Comparison of ENCODE assay signal across 18 mouse cellular contexts in the genomic region with DNA sequence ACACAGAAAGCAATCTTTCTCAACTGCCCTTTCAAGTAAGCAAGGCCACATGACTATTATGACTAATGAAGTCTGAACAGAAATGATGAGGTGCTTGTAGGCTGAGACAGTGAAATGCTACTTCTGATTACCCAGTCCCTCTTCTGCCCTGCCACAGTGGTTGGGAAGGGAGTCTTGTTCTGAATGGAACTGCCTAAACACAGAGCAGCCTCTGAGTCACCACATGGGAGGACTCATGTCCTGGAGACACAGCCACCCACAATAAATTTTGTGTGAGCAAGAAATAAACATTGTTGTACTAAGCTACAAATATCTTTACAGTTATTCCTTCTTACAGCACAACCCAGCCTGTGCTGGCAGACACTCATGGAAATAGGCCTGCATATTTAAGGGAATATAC.
DNase-seq lines count a peak whose midpoint lies in the region; ATAC-seq lines count a peak whose summit lies in the region.
"Had no signal": no experiment of that assay in that cellular context is flagged by ENCODE, and none has a peak within 500 bp of the region (broad histone marks: within the 10 kb centered on the region; RNA-seq: fewer than 3 reads in every experiment).

No protein-coding gene starts in this region.

- ATAC-seq in frontal cortex, adult (ENCODE audit: low TSS enrichment), result peak; percentile 60
- ATAC-seq: hindbrain, embryonic 16.5 days; intestine, postnatal 0 days had no signal

- DNase-seq in frontal cortex, postnatal 14 days (ENCODE audit: low spot score in 2 of 2), result no peak
- DNase-seq in right cerebral cortex, adult 18-20 months, result peak; percentile 40
- no peak for DNase-seq in right cerebral cortex, postnatal 14 days
- DNase-seq in brain, adult 2 months (ENCODE audit: low read depth, low spot score), result peak; percentile 82
- DNase-seq in telencephalon, adult 2 months (ENCODE audit: low read depth, low spot score), result peak; percentile 46
- no peak for DNase-seq in cerebellum, adult 8-10 months
- no peak for DNase-seq in MN1 (ENCODE audit: low spot score)
- DNase-seq: adrenal gland, postnatal 25 days; cerebellum, adult 11 months; cerebellum, postnatal 10 days; gastrocnemius, postnatal 14 days; heart, adult 18-20 months; heart, postnatal 10 days; kidney, postnatal 25 days; layer of hippocampus, postnatal 36 days had no signal

Comparison
In these comparisons a context has a peak if more than half of its experiments do, and no peak if none do; other contexts are left out.
1. DNase-seq: peak in right cerebral cortex, adult 18-20 months (single experiment), brain, adult 2 months (single experiment) and telencephalon, adult 2 months (single experiment); none in frontal cortex, postnatal 14 days (0 of 2), right cerebral cortex, postnatal 14 days (single experiment), cerebellum, adult 8-10 months (single experiment) and MN1 (single experiment).